Mouse (Mus musculus): ENCODE data around the gene 1810049J17Rik. TPM values are rescaled to one million over a fixed set of nuclear protein-coding genes. Genes with fewer than 3 reads are reported as not detected.

Gene 1810049J17Rik
- polyA plus RNA-seq, 1 experiment from 2014 or later, result 0.39 TPM

GRCm38 (mm10) chr15:12320441-12321090 lies 1.1 kb downstream of the 1810049J17Rik start:
- Histone ChIP-seq H3K36me3 (no peaks in the 10 kb centered on the region), H3K27me3 (replicated peaks) (no peaks in the 10 kb centered on the region), H3K9ac (peak overlapping the region; percentile 76; the same call in 1 of the 2 replicates), H3K4me2 (peak overlapping the region; percentile 76), H3K9me3 (no peaks in the 10 kb centered on the region), H3K4me1 (peaks cover 9% of the 10 kb centered on the region; the same call in 1 of the 2 replicates), H3K27ac (peak overlapping the region; percentile 86), H3K4me3 (replicated peaks) (peak overlapping the region; percentile 100)
- peak; percentile 9 for ATAC-seq (ENCODE audit: insufficient read depth, low FRiP score, low read depth)
- WGBS, result 1% methylated on average over 22 of the region's 22 CpGs

DNA sequence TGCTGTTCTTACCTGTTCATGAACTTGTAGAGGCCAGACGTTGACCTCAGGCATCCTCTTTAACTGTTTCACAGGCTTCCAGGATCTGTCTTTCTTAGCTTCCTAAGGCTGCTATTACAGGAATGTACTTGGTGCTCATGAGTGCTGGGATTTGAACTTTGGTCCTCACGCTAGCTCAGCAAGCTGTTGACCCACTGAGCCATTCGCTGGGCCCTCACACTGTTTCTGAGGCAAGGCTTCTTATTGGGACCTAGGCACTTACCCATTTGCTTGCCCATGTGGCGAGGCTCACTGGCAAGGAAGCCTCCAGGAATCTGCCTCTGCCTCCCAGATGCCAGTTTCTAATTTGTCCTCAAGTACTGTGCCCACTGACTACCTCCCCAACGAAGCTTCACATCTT lies 1.8 kb downstream of the 1810049J17Rik start:
- Histone ChIP-seq H3K4me1 (peaks cover 9% of the 10 kb centered on the region; the same call in 1 of the 2 replicates), H3K4me2 (peak overlapping the region; percentile 76; the same call in 1 of the 2 replicates), H3K36me3 (no peaks in the 10 kb centered on the region), H3K9ac (no peak overlapping the region), H3K9me3 (no peaks in the 10 kb centered on the region), H3K27ac (no peak overlapping the region), H3K27me3 (replicated peaks) (no peaks in the 10 kb centered on the region), H3K4me3 (replicated peaks) (no peak overlapping the region)
- no peak for ATAC-seq (ENCODE audit: insufficient read depth, low FRiP score, low read depth)
- WGBS, result 47% methylated on average over 5 of the region's 5 CpGs

DNA sequence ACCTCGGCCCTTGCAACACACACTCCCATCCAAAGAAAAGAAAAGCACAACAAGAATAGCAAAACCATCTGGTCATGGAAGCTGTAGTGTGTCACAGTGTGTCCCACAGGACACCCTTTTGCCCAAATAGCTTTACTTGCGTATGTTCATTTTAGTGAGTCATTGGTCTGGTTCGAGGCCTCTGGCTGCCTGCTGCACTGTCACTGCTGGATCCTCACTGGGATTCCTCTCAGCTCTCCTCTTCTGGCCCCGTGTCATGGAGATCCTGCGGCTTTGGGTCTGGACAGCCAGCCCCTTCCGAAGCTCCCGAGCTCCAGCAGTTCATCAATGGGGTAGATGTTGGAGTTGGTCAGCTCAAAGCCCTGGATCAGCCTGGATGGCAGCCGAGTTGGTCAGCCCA lies 3.2 kb downstream of the 1810049J17Rik start:
- Histone ChIP-seq H3K27me3 (replicated peaks) (no peaks in the 10 kb centered on the region), H3K4me2 (no peak overlapping the region), H3K27ac (no peak overlapping the region), H3K36me3 (no peaks in the 10 kb centered on the region), H3K4me1 (peaks cover 2% of the 10 kb centered on the region; the same call in 1 of the 2 replicates), H3K9me3 (no peaks in the 10 kb centered on the region), H3K4me3 (replicated peaks) (no peak overlapping the region), H3K9ac (no peak overlapping the region)
- ATAC-seq (ENCODE audit: insufficient read depth, low FRiP score, low read depth), result no peak
- 83% methylated on average over 8 of the region's 8 CpGs for WGBS

DNA sequence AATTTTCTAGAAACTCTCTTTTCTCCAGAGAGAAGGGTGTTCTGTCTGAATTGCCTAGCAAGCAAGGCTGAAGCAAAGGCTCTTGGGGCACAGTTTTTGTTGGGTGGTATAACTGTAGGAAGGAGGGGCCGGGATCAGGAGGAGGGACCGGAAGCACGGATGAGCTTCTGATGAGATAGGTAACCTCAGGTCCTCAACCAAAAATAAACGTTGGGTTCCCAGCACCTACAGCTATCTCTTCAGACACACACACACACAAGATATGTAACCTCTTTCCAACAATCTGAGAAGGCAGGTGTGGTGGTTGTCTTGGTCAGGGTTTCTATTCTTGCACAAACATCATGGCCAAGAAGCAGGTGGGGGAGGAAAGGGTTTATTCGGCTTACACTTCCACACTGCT lies 4.4 kb downstream of the 1810049J17Rik start:
- 76% methylated on average over 5 of the region's 5 CpGs for WGBS
- H3K9me3 ChIP-seq, result no peaks in the 10 kb centered on the region
- H3K9ac ChIP-seq, result no peak overlapping the region
- ATAC-seq (ENCODE audit: insufficient read depth, low FRiP score, low read depth), result no peak
- H3K4me3 ChIP-seq (replicated peaks), result no peak overlapping the region
- peaks cover 2% of the 10 kb centered on the region; the same call in 1 of the 2 replicates for H3K4me1 ChIP-seq
- H3K4me2 ChIP-seq, result no peak overlapping the region
- H3K27ac ChIP-seq, result no peak overlapping the region
- H3K27me3 ChIP-seq (replicated peaks), result no peaks in the 10 kb centered on the region
- no peaks in the 10 kb centered on the region for H3K36me3 ChIP-seq

- no peaks in the 10 kb centered on the region for H3K36me3 ChIP-seq
- no peak overlapping the region for H3K4me3 ChIP-seq (replicated peaks)
- 52% methylated on average over 2 of the region's 2 CpGs for WGBS
- H3K27me3 ChIP-seq (replicated peaks), result no peaks in the 10 kb centered on the region
- no peak overlapping the region for H3K4me2 ChIP-seq
- H3K9ac ChIP-seq, result no peak overlapping the region
- no peak overlapping the region for H3K27ac ChIP-seq
- ATAC-seq (ENCODE audit: insufficient read depth, low FRiP score, low read depth), result no peak
- peaks cover 2% of the 10 kb centered on the region; the same call in 1 of the 2 replicates for H3K4me1 ChIP-seq
- no peaks in the 10 kb centered on the region for H3K9me3 ChIP-seq
Observed at GRCm38 (mm10) chr15:12315996-12316395, 5.7 kb downstream of the 1810049J17Rik start.

DNA sequence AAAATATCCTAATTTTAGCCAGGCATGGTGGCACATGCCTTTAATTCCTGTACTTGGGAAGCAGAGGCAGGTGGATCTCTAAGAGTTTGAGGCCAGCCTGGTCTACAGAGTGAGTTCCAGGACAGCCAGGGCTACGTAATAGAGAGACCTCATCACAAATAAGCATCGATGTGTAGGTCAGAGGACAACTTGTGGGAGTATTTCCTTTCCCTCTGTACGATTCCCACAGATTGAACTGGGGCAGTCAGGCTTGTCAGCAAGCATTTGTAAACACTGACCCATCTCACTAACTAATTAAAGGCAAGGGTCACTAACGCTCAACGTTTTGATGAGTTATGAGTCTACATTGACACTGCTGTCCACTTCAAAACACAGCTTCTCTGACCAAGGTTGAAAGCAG lies 7.1 kb downstream of the 1810049J17Rik start:
- H3K27ac ChIP-seq, result no peak overlapping the region
- no peaks in the 10 kb centered on the region for H3K36me3 ChIP-seq
- no peaks in the 10 kb centered on the region for H3K27me3 ChIP-seq (replicated peaks)
- H3K9me3 ChIP-seq, result no peaks in the 10 kb centered on the region
- no peak for ATAC-seq (ENCODE audit: insufficient read depth, low FRiP score, low read depth)
- no peak overlapping the region for H3K4me2 ChIP-seq
- WGBS, result 54% methylated on average over 5 of the region's 5 CpGs
- no peaks in the 10 kb centered on the region for H3K4me1 ChIP-seq
- no peak overlapping the region for H3K4me3 ChIP-seq (replicated peaks)
- H3K9ac ChIP-seq, result no peak overlapping the region

GRCm38 (mm10) chr15:12313255-12313654 lies 8.4 kb downstream of the 1810049J17Rik start:
- ATAC-seq (ENCODE audit: insufficient read depth, low FRiP score, low read depth), result peak; percentile 68
- H3K4me3 ChIP-seq (replicated peaks), result no peak overlapping the region
- no peaks in the 10 kb centered on the region for H3K4me1 ChIP-seq
- no peak overlapping the region for H3K9ac ChIP-seq
- H3K4me2 ChIP-seq, result no peak overlapping the region
- H3K36me3 ChIP-seq, result no peaks in the 10 kb centered on the region
- H3K27ac ChIP-seq, result no peak overlapping the region
- 14% methylated on average over 1 of the region's 1 CpGs for WGBS
- no peaks in the 10 kb centered on the region for H3K27me3 ChIP-seq (replicated peaks)
- no peaks in the 10 kb centered on the region for H3K9me3 ChIP-seq

DNA sequence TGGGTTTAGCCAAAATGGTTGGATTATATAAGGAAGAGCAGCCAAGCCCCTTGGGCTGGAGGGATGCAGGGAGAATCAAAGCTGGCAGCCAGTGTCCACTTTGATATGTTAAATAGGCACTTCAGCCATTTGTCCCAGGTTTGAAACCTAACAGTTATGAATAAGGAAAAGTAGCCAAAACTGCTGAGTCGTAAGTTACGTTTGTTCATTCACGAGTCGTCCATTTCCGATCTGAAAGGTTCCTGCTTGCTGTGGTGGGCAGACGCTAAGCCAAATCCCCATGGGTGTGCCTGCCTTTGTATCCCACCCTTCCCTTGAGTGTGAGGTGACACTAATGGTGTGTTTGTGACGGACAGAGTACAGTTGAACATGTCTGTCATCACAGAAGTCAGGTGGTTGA lies 10.2 kb downstream of the 1810049J17Rik start:
- Histone ChIP-seq H3K9ac (no peak overlapping the region), H3K9me3 (no peaks in the 10 kb centered on the region), H3K4me3 (replicated peaks) (no peak overlapping the region), H3K27ac (no peak overlapping the region), H3K4me2 (no peak overlapping the region), H3K4me1 (peaks cover under 1% of the 10 kb centered on the region; the same call in 1 of the 2 replicates), H3K36me3 (no peaks in the 10 kb centered on the region), H3K27me3 (replicated peaks) (no peaks in the 10 kb centered on the region)
- no peak for ATAC-seq (ENCODE audit: insufficient read depth, low FRiP score, low read depth)
- 89% methylated on average over 7 of the region's 7 CpGs for WGBS

- no peaks in the 10 kb centered on the region for H3K36me3 ChIP-seq
- 79% methylated on average over 4 of the region's 4 CpGs for WGBS
- no peak overlapping the region for H3K27ac ChIP-seq
- peaks cover 3% of the 10 kb centered on the region; the same call in 1 of the 2 replicates for H3K4me1 ChIP-seq
- no peaks in the 10 kb centered on the region for H3K9me3 ChIP-seq
- ATAC-seq (ENCODE audit: insufficient read depth, low FRiP score, low read depth), result no peak
- H3K4me2 ChIP-seq, result no peak overlapping the region
- no peak overlapping the region for H3K9ac ChIP-seq
- H3K4me3 ChIP-seq (replicated peaks), result no peak overlapping the region
- no peaks in the 10 kb centered on the region for H3K27me3 ChIP-seq (replicated peaks)
Observed at GRCm38 (mm10) chr15:12310676-12311075, 11.0 kb downstream of the 1810049J17Rik start.

GRCm38 (mm10) chr15:12308539-12308938 lies 13.2 kb downstream of the 1810049J17Rik start:
- no peaks in the 10 kb centered on the region for H3K36me3 ChIP-seq
- H3K4me2 ChIP-seq, result no peak overlapping the region
- WGBS, result 84% methylated on average over 5 of the region's 5 CpGs
- no peak overlapping the region for H3K4me3 ChIP-seq (replicated peaks)
- H3K9me3 ChIP-seq, result no peaks in the 10 kb centered on the region
- peaks cover 3% of the 10 kb centered on the region; the same call in 1 of the 2 replicates for H3K4me1 ChIP-seq
- H3K27ac ChIP-seq, result no peak overlapping the region
- no peak overlapping the region for H3K9ac ChIP-seq
- no peaks in the 10 kb centered on the region for H3K27me3 ChIP-seq (replicated peaks)
- no peak for ATAC-seq (ENCODE audit: insufficient read depth, low FRiP score, low read depth)

DNA sequence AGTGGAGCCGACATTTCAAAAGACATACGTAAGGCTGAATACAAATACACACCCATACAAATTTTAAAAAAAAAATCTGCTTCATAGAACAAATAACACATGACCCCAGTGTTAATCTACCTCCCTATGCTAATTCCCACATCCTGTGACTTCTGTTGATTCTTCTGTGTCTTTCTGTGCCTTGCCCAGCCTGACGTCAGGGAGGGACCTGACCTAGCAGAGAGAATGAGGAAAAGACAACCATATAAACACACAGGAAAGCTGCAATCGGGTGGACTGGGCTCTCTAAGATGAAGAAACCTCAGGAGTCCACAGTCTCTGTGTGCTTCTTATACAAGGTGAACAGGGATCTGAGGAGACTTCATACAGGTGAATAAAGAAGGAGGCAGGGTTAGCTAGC lies 14.6 kb downstream of the 1810049J17Rik start:
- ATAC-seq (ENCODE audit: insufficient read depth, low FRiP score, low read depth), result peak; percentile 53
- H3K9me3 ChIP-seq, result no peaks in the 10 kb centered on the region
- WGBS, result 49% methylated on average over 4 of the region's 4 CpGs
- no peak overlapping the region; the same call in 1 of the 2 replicates for H3K4me2 ChIP-seq
- H3K9ac ChIP-seq, result no peak overlapping the region
- peaks cover 3% of the 10 kb centered on the region; the same call in 1 of the 2 replicates for H3K4me1 ChIP-seq
- H3K36me3 ChIP-seq, result no peaks in the 10 kb centered on the region
- H3K4me3 ChIP-seq (replicated peaks), result no peak overlapping the region
- no peaks in the 10 kb centered on the region for H3K27me3 ChIP-seq (replicated peaks)
- H3K27ac ChIP-seq, result no peak overlapping the region

DNA sequence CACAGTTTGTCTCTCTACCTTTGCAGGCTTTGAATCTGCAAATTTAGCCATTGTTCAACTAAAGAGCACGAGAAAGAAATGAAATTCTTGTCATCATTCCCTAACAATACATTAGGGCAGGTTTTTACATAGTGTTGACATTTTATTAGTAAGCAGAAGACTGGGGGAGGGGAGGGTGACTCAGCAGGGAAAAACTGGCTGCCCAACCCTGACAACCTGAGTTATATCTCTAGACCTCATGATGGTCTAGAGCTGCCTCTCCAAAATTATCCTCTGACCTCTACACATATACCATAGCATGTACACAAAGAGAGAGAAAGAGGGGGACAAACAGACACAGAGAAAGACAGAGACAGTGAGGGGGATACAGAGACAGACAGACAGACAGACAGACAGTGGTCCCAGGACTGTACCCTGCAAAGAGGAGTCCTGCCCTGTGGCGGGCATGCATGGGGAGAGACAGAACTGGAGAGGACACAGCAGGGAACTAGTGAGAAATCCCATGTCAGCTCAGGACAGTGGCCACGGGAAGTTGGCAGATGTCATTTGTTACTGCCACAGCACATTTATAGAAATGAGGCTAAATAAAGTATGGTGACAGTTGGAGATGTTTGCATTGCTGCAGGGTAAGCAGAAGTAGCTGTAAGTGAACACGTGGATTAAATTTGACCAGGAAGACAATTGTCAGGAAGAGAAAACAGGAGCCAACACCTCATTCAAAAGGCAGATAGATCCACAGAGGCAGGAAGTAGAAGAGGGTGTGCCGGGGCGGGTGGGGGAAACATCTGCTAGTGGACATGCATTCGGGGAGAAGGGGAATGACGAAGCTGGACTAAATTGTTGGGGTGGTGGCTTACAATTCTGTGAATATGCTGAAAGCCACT lies 15.3 kb downstream of the 1810049J17Rik start:
- H3K27me3 ChIP-seq (replicated peaks), result no peaks in the 10 kb centered on the region
- H3K4me3 ChIP-seq (replicated peaks), result no peak overlapping the region
- 45% methylated on average over 8 of the region's 8 CpGs for WGBS
- H3K9ac ChIP-seq, result no peak overlapping the region
- no peak overlapping the region; the same call in 1 of the 2 replicates for H3K4me2 ChIP-seq
- H3K36me3 ChIP-seq, result no peaks in the 10 kb centered on the region
- H3K27ac ChIP-seq, result no peak overlapping the region
- ATAC-seq (ENCODE audit: insufficient read depth, low FRiP score, low read depth), result peak; percentile 53; the same call in 1 of the 2 replicates
- H3K9me3 ChIP-seq, result no peaks in the 10 kb centered on the region
- H3K4me1 ChIP-seq, result peaks cover 3% of the 10 kb centered on the region; the same call in 1 of the 2 replicates
